Mouse (Mus musculus) C2C12 (cell line): ENCODE results near the gene Scai.

Experiments
- CTCF ChIP-seq: IDR thresholded peaks from one replicate; pipeline ENCODE4 v1.5.1; 2011; ENCODE audit not compliant: control insufficient read depth, insufficient read depth, insufficient read length
- FOSL1 ChIP-seq: IDR thresholded peaks from one replicate; pipeline ENCODE4 v1.8.0; 2011; ENCODE audit warnings: mild to moderate bottlenecking, low read length; ENCODE audit not compliant: poor library complexity, insufficient read depth, severe bottlenecking
- MYOD1 ChIP-seq: IDR thresholded peaks from one replicate; pipeline ENCODE4 v1.6.1; 2011; ENCODE audit warnings: low read depth; ENCODE audit not compliant: control insufficient read depth, insufficient read length
- USF1 ChIP-seq: IDR thresholded peaks from one replicate; pipeline ENCODE4 v1.6.1; 2011; ENCODE audit warnings: low read depth, mild to moderate bottlenecking, control low read depth, moderate library complexity

DNA sequence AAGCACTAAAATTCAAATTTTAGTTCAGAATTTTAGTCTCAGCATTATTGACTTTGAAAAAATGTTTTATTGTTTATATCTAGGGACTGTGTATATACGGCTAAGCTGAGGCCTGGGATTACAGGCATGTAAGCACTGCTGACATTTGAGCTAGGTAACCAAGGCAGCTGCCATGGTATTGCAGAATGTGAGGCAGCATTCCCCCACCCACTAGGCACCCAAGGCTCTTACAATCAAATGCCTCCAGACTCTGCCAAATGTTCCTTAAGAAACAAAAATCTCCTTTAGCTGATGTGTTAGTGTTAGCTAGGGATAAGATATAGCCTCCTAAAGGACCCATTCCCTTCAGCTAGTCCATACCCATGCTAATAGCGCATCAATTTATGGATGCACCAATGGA is 6.9 kb downstream of the Scai start:
- TF ChIP-seq FOSL1 (no peak), MYOD1 (no peak), CTCF (no peak), USF1 (no peak)
